Mouse (Mus musculus): Measurements from ENCODE around the gene Gria1.

Gria1 gene

DNA sequence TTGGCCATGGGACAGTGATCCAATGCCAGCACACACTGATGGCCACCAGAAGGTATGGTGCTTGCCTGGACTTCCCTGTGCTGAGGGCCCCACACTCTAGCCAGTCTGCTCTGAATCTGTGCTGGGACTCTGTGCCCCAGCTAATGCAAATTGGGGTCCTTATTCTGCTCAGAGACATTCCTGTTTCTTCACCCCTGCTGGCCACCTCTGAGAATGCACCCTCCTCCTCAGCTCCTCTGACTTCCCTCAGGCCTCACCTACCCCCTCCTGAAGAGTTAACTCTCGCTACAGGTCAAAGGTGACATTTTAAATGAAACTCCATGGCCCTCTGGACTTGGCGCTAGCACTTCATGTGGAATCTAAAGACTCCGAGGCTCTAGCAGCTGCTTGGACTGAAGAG is 165.4 kb downstream of the Gria1 start:
- DNase-seq = peak in 1 of 2 experiments; percentile 23

DNA sequence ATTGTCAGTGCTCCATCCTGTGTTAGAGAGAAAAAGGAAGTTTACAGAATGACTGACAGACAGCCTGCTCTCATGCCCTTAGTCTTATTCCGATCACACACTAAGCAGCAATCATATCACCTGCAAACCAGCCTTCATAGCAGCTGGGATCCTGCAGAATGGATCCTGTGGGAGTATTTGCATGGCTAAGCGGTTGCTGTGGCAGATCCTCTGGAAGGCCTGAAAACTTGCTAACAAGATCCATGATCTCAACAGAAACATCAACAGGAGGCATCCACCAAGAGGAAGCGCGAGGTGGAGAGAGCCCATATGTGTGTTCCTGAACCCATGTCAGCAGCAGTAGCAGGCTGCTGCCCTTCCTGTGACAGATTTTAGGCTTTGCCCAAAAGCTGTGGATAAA is 173.0 kb downstream of the Gria1 start:
- no peak for DNase-seq

DNA sequence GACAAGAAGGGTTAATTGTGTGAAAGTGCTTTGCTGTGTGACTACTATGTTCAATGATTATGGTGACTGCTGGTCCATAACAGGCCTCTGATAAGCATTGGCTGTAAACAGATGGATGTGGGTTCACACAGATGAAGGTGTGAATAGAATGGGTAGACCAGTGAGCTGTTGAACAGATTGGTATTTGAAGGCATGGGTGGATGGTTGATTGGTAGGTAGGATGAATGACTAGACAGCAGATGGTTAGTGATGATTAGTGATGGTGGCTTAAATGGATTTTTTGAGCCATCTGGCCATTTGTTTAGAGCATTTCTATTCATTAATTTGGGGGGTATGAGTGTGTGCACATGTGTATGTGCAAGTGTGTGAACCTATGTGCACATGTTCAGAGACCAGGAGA is 173.9 kb downstream of the Gria1 start:
- DNase-seq = no peak

DNA sequence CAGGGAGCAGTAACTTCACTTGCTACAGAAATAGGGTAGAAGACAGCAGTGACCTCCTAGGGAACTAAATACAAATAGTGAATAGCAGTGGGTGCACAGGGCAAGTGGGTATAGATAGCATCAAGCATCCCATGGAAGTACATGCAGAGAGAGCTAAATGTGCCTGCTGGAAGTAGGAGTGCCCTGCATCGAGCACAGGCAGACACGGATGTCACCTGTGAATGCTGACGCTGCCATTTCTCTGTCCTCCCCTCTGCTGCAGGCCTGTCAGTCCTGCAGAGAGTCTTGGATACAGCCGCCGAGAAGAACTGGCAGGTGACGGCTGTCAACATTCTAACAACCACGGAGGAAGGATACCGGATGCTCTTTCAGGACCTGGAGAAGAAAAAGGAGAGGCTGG is 178.2 kb downstream of the Gria1 start:
- DNase-seq = no peak

DNA sequence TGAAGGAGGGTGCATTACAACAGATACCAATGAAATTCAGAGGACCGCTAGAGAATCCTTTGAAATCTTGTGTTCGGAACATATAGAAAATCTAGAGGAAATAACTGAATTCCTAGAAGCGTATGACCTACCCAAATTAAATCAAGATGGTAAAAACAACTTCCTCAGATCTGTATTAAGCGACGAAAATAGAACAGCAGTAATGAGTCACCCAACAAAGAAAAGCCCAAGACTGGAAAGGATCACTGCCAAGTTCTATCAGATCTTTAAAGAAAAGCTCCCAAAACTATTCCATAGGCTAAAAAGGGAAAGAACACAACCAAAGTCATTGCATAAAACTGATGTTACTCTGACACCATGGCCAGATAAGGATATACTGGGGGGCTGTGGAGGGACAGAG is 183.6 kb downstream of the Gria1 start:
- DNase-seq = no peak

DNA sequence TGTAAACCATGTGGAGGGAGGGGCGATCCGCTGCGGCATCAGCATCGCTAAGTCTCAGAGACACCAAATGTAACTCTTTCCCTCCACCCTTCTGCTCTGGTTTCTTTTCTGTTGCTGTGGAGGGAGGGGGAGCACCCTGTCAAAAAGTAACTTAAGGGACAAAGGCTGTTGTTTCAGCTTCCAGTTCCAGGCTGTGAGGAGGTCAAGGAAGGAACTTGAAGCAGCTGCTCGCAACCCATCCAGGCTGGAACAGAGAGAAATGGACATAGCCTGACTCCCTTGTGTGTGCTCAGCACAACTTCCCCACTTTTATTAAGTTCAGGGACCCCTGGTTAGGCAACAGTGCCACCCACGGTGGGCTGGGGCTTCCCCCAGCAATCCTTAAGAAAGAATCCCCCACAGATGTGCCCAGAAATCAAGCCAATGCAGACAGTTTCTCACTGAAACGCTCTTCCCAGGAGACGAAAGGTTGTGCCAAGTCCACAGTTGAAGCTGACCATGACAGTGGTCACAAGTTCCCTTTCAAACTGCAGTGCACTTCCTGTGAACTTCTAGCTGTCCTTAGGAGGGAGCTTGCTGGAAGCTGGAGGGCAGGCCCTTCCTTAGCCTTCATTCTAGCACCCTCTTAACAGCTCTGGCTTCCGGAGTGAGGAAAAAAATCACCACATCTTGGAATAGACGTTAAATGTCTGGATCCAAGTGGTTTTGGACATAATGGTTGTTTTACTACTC is 190.2 kb downstream of the Gria1 start:
- DNase-seq = peak; percentile 26 to 37

DNA sequence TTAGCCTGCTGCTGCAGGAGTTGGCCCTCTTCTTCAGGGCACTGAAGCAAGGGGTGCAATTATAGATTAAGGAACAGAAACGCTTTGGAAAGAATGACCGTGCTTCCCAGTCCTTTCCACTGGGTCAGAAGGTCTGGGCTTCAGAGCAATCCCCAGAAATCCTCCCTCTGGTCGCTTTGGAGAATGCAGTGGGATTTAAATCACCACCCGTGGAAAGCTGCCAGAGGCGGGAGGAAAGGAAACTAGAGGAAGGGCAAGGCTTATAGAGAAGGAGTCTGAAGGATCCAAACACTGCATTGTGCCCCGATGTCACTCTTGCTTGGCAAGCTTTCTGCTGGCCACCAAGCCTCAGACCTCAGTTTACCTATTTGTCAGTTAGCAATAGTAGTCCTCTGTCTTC is 193.2 kb downstream of the Gria1 start:
- peak in 1 of 2 experiments; percentile 51 for DNase-seq

DNA sequence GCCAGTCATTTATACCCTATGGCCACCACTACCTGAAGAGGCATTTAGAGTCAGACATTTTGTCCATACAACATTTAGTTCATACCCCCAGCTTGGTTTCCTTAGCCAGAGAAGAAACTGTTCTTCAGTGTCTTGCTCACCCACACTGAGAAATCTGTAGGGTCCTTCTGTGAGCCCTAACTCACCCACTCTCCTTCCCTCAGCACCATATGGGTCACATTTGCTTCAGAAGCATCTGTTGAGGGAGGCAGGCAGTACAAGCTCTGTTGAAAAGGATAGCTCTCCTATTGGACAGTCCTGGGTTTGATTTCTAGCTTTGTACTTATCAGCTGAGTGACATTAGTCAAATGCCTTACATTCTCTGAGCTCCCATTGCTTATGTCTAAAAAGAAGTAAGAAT is 196.1 kb downstream of the Gria1 start:
- no peak for DNase-seq

DNA sequence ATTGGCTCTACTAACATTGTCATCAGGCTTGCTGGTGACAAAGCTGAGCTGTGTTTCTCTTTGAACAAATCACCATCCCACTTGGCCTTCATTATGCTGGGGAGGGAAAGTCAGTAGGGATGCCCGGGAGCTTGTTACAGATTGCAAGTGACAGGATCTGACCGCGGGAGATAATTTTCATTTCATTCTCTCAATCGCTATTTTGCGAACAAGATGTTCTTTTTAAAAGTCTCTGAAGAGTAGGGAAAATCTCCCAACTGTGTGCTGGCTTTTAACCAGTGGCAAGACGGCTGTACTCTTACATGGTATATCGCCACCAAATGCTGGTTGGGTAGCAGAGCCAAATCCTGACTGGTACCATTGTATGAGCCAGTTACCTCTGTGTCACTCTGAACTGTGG is 202.9 kb downstream of the Gria1 start:
- no peak for DNase-seq

DNA sequence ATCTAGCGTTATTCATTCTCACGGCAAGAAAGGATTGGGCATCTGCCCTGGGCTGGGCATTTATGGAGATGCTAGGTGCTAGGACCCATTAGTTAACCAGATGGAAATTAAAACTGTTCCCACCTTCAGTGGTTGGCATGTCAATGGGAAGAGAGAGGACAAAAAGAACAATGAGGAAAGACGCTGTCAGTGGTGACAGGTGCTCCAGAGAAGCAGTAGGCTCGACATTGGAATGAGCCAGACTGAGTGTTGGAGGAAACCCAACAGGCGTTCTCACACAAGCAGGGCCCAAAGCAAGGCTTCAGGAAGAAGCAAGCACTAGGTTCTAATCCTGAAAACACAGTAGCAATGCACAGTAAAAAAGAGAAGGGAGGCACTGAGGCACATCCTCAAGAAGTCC is 203.4 kb downstream of the Gria1 start:
- DNase-seq = no peak

DNA sequence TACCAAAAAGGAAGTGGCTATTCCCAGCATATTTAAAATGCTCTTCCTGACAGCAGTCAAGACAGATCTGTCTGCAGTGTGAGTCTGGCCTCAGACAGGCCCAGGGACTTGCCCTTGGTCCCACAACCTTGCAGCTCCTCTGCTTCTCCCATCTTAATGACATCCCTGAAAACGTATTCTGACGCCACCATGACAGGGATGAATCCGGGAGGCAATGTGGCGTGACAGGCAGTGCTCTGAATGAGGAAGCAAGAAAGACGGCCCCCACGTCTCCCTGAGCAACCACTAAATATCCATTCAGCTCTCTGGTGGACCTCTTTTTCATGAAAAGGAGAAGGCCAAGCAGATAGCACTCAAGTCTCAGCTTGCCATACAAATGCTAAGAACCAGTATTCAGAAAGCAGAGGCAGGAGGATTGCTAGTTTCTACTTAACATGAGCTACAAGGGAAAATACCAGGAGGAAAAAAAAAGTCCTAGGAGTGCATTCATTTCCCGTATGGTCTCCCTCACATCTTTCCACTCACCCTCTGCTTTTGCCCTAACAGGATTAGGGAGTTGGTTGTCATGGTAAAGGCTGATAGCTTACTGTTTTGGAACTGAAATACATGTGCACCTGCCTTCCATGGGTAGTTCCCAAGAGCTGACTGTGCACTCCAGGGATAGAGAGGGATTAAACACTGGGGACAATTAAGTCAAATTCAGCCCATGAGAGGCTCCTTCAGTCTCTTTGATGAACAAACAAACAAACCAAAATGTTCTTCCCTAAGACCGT is 211.8 kb downstream of the Gria1 start:
- DNase-seq = no peak

DNA sequence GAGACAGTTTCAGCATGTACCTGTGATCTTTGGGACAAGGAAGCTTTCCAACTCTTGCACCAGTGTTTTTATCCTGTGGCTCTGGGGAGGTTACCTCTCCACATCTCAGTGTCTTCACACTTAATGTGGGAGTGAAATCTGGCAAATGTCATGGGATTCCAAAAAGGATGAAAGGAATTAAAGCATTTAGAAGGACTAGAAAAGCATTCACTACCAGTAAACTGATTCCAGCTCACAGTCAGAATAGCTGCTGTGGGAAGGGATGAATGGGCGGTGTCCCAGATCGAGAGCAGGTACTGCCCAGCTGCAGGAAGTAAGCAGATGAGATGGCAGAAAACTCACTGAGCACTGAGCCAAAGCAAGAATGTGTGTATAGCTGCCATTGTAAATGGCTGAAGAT is 224.3 kb downstream of the Gria1 start:
- no peak for DNase-seq

DNA sequence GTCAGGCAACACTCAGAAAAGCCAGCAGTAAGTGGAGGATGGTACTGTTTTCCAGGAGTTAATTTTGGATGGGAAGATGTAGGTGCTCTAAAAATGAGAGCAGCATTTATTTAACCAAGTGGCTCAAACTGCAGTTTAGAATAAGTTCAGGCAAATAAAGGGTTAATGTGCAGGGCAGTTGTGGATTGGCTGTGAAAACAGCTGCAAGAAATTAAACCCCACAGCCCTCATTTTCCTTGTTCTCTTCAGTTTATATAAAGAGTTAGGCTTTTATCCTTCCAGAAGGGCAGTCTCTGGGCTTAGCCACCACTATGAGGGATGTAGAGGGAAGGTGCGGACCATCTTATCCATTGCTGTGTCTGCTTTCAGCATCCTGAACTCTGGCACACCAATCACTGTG is 225.2 kb downstream of the Gria1 start:
- no peak for DNase-seq

DNA sequence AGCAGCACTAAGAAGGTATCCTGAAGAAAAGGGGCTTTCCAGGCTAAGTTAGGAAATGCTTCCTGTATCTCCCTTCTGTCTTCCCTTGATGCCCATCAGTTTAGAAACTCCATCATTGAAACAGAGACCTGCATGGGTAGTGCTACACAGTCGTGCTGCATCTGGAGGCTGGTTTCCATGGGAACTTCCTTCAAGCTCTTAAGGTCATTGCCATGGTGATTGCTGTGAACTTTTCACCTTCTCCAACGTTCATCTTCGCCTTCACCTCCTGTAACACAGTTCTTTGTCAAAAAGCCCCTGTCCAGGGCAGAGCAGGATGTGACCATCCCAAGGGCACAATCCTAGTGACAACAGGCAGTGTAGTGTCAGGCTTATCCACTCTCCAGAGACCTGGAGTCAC is 228.6 kb downstream of the Gria1 start:
- DNase-seq = no peak

DNA sequence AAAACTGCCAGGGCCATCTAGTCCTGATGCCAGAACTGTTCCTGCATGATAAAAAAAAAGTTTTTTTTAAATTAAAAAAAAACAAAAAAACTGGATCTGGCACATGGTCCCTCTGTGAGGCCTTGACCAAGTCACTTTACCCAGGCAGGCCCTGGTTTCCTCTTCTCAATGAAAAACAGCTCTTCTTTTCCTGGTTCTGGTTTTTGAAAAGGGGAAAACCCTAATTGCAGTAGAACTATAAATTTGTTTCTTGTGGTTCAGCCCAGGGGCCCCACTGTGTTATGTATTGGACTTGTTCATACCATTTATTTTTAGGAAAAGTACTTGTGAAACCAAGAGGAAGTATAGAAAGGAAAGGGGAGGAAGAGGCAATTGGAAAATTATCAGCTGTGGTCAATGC is 232.6 kb downstream of the Gria1 start:
- DNase-seq = no peak

DNA sequence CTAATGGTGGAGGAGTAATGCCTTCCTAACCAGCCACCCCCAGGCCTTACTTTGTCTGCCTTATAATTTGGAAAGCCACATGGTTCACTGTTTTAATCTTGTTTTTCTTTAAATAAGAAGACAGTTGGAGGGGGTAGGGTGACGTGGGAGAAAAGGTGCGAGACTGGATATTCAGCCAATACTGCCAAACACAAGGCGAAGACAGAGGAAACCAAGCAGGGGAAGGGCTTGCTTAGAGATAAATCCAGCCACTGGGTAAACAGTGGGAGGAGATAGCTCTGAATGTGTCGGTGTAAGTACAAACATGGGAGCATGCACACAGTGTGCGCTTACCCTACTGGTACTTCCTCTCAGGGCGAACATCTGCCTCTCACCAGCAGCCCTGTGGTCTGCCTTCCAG is 233.4 kb downstream of the Gria1 start:
- no peak for DNase-seq

DNA sequence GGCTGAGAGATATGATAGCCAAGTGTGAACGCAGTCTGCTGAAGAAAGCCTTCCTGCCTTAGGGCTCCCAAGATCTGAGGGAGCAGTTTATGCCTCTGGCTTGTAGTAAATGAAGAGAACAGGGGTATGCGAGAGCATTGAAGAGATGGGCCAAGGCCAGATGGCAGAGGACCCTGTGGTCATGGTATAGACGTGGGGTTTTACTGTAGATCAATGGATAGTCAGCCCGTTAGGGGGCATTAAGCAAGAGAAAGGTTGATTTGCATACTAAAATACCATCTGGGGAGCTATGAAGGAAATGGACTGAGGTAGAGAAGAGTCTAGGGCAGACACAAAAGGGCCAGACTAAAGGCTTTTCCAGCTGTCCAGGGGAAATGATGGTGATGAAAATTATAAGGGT is 237.7 kb downstream of the Gria1 start:
- DNase-seq = no peak

DNA sequence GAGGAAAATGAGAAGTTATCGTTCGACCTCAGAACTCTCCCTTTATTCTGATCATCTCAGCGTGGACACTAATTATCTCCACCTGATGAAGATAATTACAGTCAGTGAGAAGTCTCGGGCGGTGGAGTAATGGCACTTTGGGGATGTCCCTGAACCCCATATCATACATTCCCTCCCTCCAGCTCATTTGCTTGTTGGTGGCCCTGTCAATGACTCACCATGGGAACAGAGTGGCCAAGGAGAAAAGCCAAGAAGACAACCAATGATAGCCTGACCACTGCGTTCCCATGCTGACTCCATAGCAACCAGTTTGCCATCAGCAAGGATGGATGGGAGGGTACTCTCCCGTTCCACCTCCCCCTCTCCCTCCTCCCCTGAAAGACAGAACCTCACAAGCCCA is 238.9 kb downstream of the Gria1 start:
- DNase-seq = no peak

DNA sequence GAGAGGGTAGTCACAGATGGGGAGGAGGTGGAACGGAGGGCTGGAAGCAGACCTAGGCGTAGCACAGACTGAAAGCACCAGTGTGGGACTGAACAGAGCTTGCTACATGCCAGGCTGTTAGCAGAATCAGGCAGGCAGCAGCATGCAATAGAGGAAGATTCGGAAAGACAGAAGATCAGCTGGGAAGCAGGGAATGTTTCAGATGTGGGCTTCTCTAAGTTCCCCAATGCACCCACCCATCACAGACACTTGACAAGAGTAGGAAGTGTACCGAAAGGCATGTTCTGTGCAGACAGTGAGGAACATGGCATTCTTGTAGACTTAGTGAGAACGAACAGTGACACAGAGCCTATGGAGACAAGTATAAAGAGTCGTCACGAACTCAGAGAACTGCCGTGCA is 260.5 kb downstream of the Gria1 start:
- no peak for DNase-seq

DNA sequence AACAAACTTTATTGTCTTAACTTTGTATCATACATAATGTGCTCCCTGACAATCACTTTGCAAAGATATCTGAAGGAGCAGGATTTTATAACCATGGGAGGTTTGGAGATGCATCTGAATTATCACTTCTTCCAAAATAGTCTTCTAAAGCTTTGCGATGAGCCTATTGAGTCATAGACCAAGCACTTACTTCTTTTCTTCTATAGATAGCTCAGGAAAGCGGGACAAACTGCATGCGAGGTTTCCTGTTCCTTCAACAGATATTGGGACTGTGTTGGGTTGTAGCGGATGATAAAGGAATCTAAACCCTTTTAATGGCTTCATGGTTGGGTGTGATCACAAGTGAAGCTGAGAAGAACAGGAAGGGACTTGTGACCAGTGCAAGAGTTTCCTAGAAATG is 263.5 kb downstream of the Gria1 start:
- no peak for DNase-seq

DNA sequence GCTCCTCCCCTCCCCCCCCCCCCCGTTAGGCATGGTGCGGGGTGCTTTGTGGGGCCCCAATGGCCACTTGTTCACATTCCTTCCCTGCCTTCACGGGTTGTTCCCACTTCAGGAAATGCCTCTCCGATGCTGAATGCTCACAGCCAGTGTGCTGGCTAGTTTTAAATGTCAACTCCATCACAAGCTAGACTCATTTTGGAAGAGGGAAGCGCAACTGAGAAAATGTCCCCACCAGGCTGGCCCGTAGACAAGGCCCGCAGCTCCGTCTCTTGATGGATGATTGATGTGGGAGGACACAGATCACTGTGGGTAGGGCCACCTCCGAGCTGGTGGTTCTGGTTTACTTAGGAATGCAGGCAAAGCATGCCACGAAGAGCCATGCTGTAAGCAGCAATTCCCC is 266.9 kb downstream of the Gria1 start:
- DNase-seq = no peak

DNA sequence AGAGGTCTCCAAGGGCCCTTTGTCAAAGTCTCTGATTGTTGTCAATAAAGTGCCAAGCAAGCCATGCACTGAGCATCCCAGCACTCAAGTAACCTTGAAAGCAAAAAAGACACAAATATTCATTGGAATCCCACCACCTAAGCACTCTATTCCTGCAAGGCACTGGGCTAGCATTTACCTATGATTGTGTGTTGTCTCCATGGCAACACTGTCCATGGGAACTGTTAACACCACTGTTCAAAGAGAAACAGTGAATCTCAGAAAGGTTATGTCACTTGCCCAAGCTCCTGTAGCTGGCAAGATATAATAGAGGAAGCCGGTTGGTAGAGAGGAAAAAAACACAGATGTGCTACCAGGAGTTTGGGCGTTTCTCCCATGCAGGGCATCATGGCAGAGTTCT is 274.9 kb downstream of the Gria1 start:
- DNase-seq = no peak

DNA sequence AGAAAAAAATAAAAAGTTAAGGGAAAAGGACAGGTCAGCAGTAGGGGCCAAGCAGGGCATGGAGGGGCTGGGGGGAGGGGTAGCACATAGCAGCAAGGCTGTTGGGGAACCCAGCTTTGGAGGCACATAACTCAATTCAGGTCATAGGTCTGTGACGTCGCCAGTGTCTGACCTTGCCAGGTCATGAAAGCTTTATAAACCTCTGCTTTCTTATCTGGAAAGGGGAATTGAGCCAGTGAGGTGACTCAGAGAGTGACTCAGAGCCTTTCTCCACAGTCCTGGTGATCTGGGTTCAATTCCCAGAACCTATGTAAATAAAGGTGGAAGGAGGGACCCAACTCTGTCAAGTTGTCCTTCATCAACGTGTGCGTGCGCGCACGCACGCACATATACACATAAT is 286.2 kb downstream of the Gria1 start:
- no peak for DNase-seq

DNA sequence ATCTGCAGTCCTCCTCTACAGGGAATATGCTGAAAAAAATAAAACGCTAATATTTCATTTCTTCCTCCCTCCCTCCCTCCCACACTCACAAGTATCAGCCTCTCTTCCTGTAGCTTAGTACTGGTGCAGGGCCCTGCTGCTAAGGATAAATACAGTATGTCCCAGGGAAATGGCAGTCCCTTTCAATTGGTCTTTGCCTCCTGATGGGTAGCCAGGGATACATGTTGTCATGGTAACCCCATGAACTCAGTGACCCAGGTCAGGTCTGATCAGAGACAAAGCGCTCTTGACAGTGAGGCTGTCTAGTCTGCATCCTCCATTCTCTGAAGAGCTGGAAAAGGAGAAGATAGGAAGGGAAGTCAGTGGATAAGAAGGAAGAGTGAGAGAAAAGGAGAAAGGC is 287.1 kb downstream of the Gria1 start:
- DNase-seq = no peak

DNA sequence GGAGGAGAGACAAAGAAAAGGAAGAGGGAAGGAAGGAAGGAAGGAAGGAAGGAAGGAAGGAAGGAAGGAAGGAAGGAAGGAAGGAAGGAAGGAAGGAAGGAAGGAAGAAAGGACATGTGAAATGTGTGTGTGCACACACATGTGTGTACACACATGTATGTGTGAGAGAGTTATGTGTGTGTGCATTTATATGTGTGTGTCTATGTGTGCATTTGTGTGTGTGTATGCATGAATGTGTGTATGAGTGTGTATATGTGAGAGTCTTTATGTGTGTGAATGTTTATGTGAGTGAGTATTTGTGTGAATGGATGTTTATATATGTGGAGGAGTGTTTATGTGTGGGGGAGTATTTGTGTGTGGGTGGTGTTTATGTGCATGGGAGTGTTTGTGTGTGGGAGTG is 287.5 kb downstream of the Gria1 start:
- no peak for DNase-seq
